In the genomic region with DNA sequence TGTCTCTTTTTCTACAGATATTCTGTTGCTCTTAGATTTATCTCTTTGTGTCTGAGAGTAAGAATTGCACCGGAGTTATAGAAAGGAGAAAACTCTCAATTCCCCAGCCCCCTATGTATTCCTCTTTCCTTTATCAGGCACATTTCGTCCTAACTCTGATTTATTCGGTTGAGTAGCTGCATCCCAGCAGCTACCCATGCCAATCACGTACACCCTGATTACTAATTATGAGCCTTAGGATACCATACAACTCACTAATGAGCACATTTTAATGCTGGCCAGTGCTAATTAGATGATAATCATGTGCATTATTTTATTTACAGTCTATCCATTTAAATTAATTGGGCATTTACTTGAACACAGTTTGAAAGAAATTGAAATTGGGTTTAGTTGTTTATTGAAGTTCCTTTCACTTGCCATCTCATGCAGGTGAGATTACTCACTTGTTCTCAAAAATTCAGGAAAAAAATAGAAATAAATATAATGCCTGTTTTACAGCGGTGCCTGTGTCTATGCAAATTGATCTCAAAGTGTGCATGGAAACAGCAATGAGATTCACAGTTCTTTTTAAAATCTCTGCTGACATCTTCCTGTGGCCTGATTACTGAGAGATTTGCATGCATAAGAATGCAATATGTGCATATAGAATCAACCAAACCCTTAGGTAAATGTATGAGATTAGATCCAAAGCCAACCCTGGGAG, we compare ENCODE assay signal across 32 mouse cellular contexts. TPM values are rescaled to one million over a fixed set of nuclear protein-coding genes. Genes with fewer than 3 reads are reported as not detected.
DNase-seq lines count a peak whose midpoint lies in the region; ATAC-seq lines count a peak whose summit lies in the region.
"Had no signal": no experiment of that assay in that cellular context is flagged by ENCODE, and none has a peak within 500 bp of the region (broad histone marks: within the 10 kb centered on the region; RNA-seq: fewer than 3 reads in every experiment).

No protein-coding gene starts in this region.

- no peaks in the 10 kb centered on the region for H3K4me1 ChIP-seq in midbrain, embryonic 14.5 days (ENCODE audit: control insufficient read depth, insufficient read depth, low read length)
- no peaks in the 10 kb centered on the region for H3K4me1 ChIP-seq in midbrain, embryonic 10.5 days
- H3K4me1 ChIP-seq in forebrain, embryonic 14.5 days (ENCODE audit: control insufficient read depth, insufficient read depth, low read length) = no peaks in the 10 kb centered on the region
- H3K4me1 ChIP-seq in midbrain, embryonic 16.5 days (ENCODE audit: control insufficient read depth, insufficient read depth, low read length) = no peaks in the 10 kb centered on the region
- H3K4me1 ChIP-seq: limb, embryonic 12.5 days; liver, embryonic 15.5 days; neural tube, embryonic 13.5 days had no signal

- H3K27ac ChIP-seq in midbrain, embryonic 14.5 days (replicated peaks; ENCODE audit: low read depth, low read length) = no peak overlapping the region
- no peak overlapping the region for H3K27ac ChIP-seq in midbrain, embryonic 10.5 days (replicated peaks)
- no peak overlapping the region for H3K27ac ChIP-seq in forebrain, embryonic 14.5 days (ENCODE audit: low read depth, low read length)
- no peak overlapping the region for H3K27ac ChIP-seq in midbrain, embryonic 16.5 days (ENCODE audit: low read length)
- H3K27ac ChIP-seq: gastrocnemius, adult 2 months; heart, adult 2 months; kidney, postnatal 0 days; limb, embryonic 12.5 days; liver, embryonic 15.5 days; neural tube, embryonic 13.5 days had no signal

- 0 out of 2 replicates have a peak, but pooled peaks have one; percentile 24 for ATAC-seq in midbrain, embryonic 14.5 days (ENCODE audit: low FRiP score, low TSS enrichment)
- peak; percentile 97 for ATAC-seq in forebrain, embryonic 14.5 days
- ATAC-seq in midbrain, embryonic 16.5 days = peak; percentile 64; the same call in 1 of the 2 replicates
- ATAC-seq: activated CD4-positive, CD25-positive, alpha-beta regulatory T cell, adult 4 months; hindbrain, embryonic 16.5 days had no signal

- H3K9me3 ChIP-seq in midbrain, embryonic 14.5 days (ENCODE audit: control insufficient read depth, low read length) = no peaks in the 10 kb centered on the region
- H3K9me3 ChIP-seq in midbrain, embryonic 10.5 days (replicated peaks) = no peaks in the 10 kb centered on the region
- no peaks in the 10 kb centered on the region for H3K9me3 ChIP-seq in forebrain, embryonic 14.5 days (replicated peaks; ENCODE audit: control insufficient read depth, low read length)
- H3K9me3 ChIP-seq in midbrain, embryonic 16.5 days (replicated peaks; ENCODE audit: control insufficient read depth, low read length, poor library complexity, severe bottlenecking) = no peaks in the 10 kb centered on the region
- H3K9me3 ChIP-seq: heart, embryonic 12.5 days; limb, embryonic 12.5 days; liver, embryonic 15.5 days; neural tube, embryonic 13.5 days had no signal

- H3K4me3 ChIP-seq in midbrain, embryonic 14.5 days (replicated peaks; ENCODE audit: low read depth, low read length) = no peak overlapping the region
- no peak overlapping the region for H3K4me3 ChIP-seq in midbrain, embryonic 10.5 days
- no peak overlapping the region for H3K4me3 ChIP-seq in forebrain, embryonic 14.5 days (ENCODE audit: low read depth, low read length)
- no peak overlapping the region for H3K4me3 ChIP-seq in midbrain, embryonic 16.5 days (ENCODE audit: low read depth, low read length)
- H3K4me3 ChIP-seq: gastrocnemius, adult 2 months; heart, adult 2 months; heart, embryonic 12.5 days; limb, embryonic 12.5 days; liver, embryonic 15.5 days; myocyte; neural tube, embryonic 13.5 days had no signal

- no peaks in the 10 kb centered on the region for H3K36me3 ChIP-seq in midbrain, embryonic 14.5 days (ENCODE audit: control insufficient read depth, insufficient read depth, low read length)
- H3K36me3 ChIP-seq in midbrain, embryonic 10.5 days = no peaks in the 10 kb centered on the region
- H3K36me3 ChIP-seq in forebrain, embryonic 14.5 days (ENCODE audit: control insufficient read depth, insufficient read depth, low read length) = no peaks in the 10 kb centered on the region
- no peaks in the 10 kb centered on the region for H3K36me3 ChIP-seq in midbrain, embryonic 16.5 days (ENCODE audit: control insufficient read depth, insufficient read depth, low read length)
- H3K36me3 ChIP-seq: heart, embryonic 12.5 days; limb, embryonic 12.5 days; liver, embryonic 15.5 days; neural tube, embryonic 13.5 days had no signal

- H3K27me3 ChIP-seq in midbrain, embryonic 14.5 days (ENCODE audit: control insufficient read depth, insufficient read depth, low read length) = no peaks in the 10 kb centered on the region
- H3K27me3 ChIP-seq in midbrain, embryonic 10.5 days (ENCODE audit: low read depth, poor library complexity, severe bottlenecking) = no peaks in the 10 kb centered on the region
- no peaks in the 10 kb centered on the region for H3K27me3 ChIP-seq in forebrain, embryonic 14.5 days (replicated peaks; ENCODE audit: control insufficient read depth, insufficient read depth, low read length)
- H3K27me3 ChIP-seq in midbrain, embryonic 16.5 days (ENCODE audit: control insufficient read depth, insufficient read depth, low read depth, low read length) = no peaks in the 10 kb centered on the region
- H3K27me3 ChIP-seq: heart, embryonic 12.5 days; limb, embryonic 12.5 days; liver, embryonic 15.5 days; neural tube, embryonic 13.5 days had no signal

- no peak overlapping the region for H3K9ac ChIP-seq in midbrain, embryonic 14.5 days (replicated peaks; ENCODE audit: low read length)
- no peak overlapping the region for H3K9ac ChIP-seq in forebrain, embryonic 14.5 days (ENCODE audit: low read length)
- H3K9ac ChIP-seq in midbrain, embryonic 16.5 days (ENCODE audit: low read depth, low read length) = no peak overlapping the region
- H3K9ac ChIP-seq: heart, embryonic 12.5 days; limb, embryonic 12.5 days; liver, embryonic 15.5 days; lung, embryonic 14.5 days; neural tube, embryonic 13.5 days had no signal

- 53% methylated on average over 5 of the region's 5 CpGs for WGBS in midbrain, embryonic 14.5 days
- 92% methylated on average over 5 of the region's 5 CpGs for WGBS in midbrain, embryonic 10.5 days
- 4% methylated on average over 5 of the region's 5 CpGs for WGBS in forebrain, embryonic 14.5 days
- WGBS in midbrain, embryonic 16.5 days = 40% methylated on average over 5 of the region's 5 CpGs

- H3K4me2 ChIP-seq in midbrain, embryonic 14.5 days (ENCODE audit: low read length) = no peak overlapping the region
- no peak overlapping the region for H3K4me2 ChIP-seq in forebrain, embryonic 14.5 days (ENCODE audit: low read length)
- no peak overlapping the region for H3K4me2 ChIP-seq in midbrain, embryonic 16.5 days (ENCODE audit: low read length)
- H3K4me2 ChIP-seq: heart, embryonic 12.5 days; limb, embryonic 12.5 days; liver, embryonic 15.5 days; lung, embryonic 14.5 days; neural tube, embryonic 13.5 days had no signal

- DNase-seq in midbrain, embryonic 14.5 days = peak; percentile 46
- DNase-seq in midbrain, embryonic 10.5 days (ENCODE audit: low spot score) = no peak
- DNase-seq in forebrain, embryonic 14.5 days (ENCODE audit: low spot score) = peak; percentile 94
- DNase-seq in kidney, adult 9 months = no peak
- DNase-seq in left cerebral cortex, adult 11 months (ENCODE audit: low spot score) = no peak
- DNase-seq in neural tube, embryonic 10.5 days (ENCODE audit: extremely low spot score, low spot score) = no peak
- DNase-seq: adrenal gland, adult 2 months; adrenal gland, postnatal 36 days; B cell, adult 2 months; cerebellum, adult 2 months; cerebellum, postnatal 14 days; gastrocnemius, adult 2 months; gastrocnemius, postnatal 36 days; heart, adult 2 months; kidney, adult 18-20 months; kidney, postnatal 4 days; layer of hippocampus, postnatal 36 days; lung, embryonic 14.5 days; lung, postnatal 14 days; right cerebral cortex, postnatal 25 days; thymus, postnatal 25 days had no signal

RNA-seq across cellular contexts. Expression of a gene that starts 24.3 kb away (rescaled TPM):
- polyA plus RNA-seq in midbrain, embryonic 14.5 days (2014; fragmentation: Nextera tagmentation; extraction: Ambion mirVana) = 0.20 and 0.28 TPM in 2 replicates
- polyA plus RNA-seq in midbrain, embryonic 10.5 days (2016; fragmentation: Nextera tagmentation; extraction: Ambion mirVana) = not detected in 2 replicates
- polyA plus RNA-seq in forebrain, embryonic 14.5 days (2014; fragmentation: Nextera tagmentation; extraction: Ambion mirVana) = 0.17 TPM in 1 of 2 replicates, not detected in the other
- not detected in 2 replicates for polyA plus RNA-seq in midbrain, embryonic 16.5 days (2015; fragmentation: Nextera tagmentation; extraction: Ambion mirVana)
- polyA plus RNA-seq: activated CD4-positive, CD25-positive, alpha-beta regulatory T cell, adult 4 months; adrenal gland, adult 2 months; cerebellum, adult 2 months; heart, adult 2 months; heart, embryonic 12.5 days; heart, postnatal 0 days; limb, embryonic 12.5 days; liver, adult 2 months; liver, embryonic 15.5 days; lung, embryonic 14.5 days; myocyte had no signal

RNA-seq across cellular contexts. Expression of a gene that starts 29.1 kb away (rescaled TPM):
- 24.0 and 49.9 TPM in 2 replicates for polyA plus RNA-seq in midbrain, embryonic 14.5 days (2014; fragmentation: Nextera tagmentation; extraction: Ambion mirVana)
- polyA plus RNA-seq in midbrain, embryonic 10.5 days (2016; fragmentation: Nextera tagmentation; extraction: Ambion mirVana) = 250 and 252 TPM in 2 replicates
- polyA plus RNA-seq in forebrain, embryonic 14.5 days (2014; fragmentation: Nextera tagmentation; extraction: Ambion mirVana) = 118 and 148 TPM in 2 replicates
- polyA plus RNA-seq in midbrain, embryonic 16.5 days (2015; fragmentation: Nextera tagmentation; extraction: Ambion mirVana) = 18.9 and 25.6 TPM in 2 replicates

Comparison
In these comparisons a context has a peak if more than half of its experiments do, and no peak if none do; other contexts are left out.
1. DNase-seq: peak in midbrain, embryonic 14.5 days (single experiment) and forebrain, embryonic 14.5 days (single experiment); none in midbrain, embryonic 10.5 days (single experiment), kidney, adult 9 months (single experiment), left cerebral cortex, adult 11 months (single experiment) and neural tube, embryonic 10.5 days (single experiment).
2. ATAC-seq: peak in every context shown above with its lines; median percentile 97 in forebrain, embryonic 14.5 days; 64 in midbrain, embryonic 16.5 days; 24 in midbrain, embryonic 14.5 days.